Mouse (Mus musculus): Measurements from ENCODE around the gene Derl3. TPM values are rescaled to one million over a fixed set of nuclear protein-coding genes. Genes with fewer than 3 reads are reported as not detected.

The Derl3 gene
- polyA plus RNA-seq, 1 experiment = 1.0 TPM

- H3K4me1 ChIP-seq (ENCODE audit: control insufficient read depth, insufficient read depth, low read length) = peaks cover 4% of the 10 kb centered on the region
- H3K4me3 ChIP-seq (ENCODE audit: insufficient read depth, low read length) = no peak overlapping the region
Measured at GRCm38 (mm10) chr10:75937851-75938643, 44.8 kb downstream of the Derl3 start.

DNA sequence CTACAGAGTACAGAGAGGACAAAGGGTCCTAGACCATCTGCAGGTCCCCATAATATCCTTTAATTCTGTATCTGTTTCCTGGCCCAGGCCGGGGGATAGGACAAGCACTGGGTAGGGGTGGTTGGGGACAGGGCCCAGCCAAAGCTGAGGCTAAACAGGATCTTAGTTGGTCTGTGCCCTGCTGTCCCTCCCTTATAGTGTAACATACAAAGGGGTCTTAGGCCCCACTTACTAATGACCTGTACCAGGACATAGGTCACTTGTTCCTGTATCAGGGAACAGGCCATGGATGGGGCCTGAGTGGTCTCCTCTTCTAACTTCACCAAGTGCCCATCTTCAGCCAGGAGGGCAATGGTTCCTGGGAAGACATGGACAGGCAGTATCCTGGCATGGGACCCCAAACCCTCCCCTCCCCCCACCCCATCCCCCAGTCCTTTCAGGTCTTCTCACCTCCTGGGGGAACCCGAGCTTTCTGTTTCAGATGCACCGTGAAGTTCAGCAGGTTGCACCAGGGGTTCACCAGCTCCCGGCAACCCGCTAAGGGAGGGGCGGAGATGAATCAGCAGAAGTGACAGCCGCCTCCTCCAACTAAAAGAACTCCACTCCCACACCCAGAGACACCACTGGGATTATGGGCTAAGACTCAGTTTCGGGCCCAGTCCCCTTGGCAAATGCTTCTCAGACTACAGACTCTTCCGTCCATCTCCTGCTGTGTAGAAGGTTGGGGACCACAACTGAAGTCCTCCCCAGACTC lies 46.4 kb downstream of the Derl3 start:
- TF ChIP-seq CTCF (IDR thresholded peaks at IDR 0.05; ENCODE audit: low read depth, low read length) = no peak
- TF ChIP-seq POLR2A (IDR thresholded peaks at IDR 0.05; ENCODE audit: borderline replicate concordance, low read depth, low read length) = no peak
- H3K4me3 ChIP-seq (ENCODE audit: insufficient read depth, low read length) = no peak overlapping the region
- peaks cover 11% of the 10 kb centered on the region for H3K4me1 ChIP-seq (ENCODE audit: control insufficient read depth, insufficient read depth, low read length)
- H3K27ac ChIP-seq (ENCODE audit: insufficient read depth, low read depth, low read length) = no peak overlapping the region

More at GRCm38 (mm10) chr10:75937851-75938643, 44.8 kb downstream of the Derl3 start:
- no peak overlapping the region for H3K27ac ChIP-seq (ENCODE audit: insufficient read depth, low read depth, low read length)
- TF ChIP-seq POLR2A (IDR thresholded peaks at IDR 0.05; ENCODE audit: borderline replicate concordance, low read depth, low read length) (no peak), CTCF (IDR thresholded peaks at IDR 0.05; ENCODE audit: low read depth, low read length) (no peak)

GRCm38 (mm10) chr10:75940520-75940919 lies 47.3 kb downstream of the Derl3 start, which contains the start of gene Gm867:
TSS of gene Gm867 (minus strand) at chr10:75940672.
- TF ChIP-seq POLR2A (IDR thresholded peaks at IDR 0.05; ENCODE audit: borderline replicate concordance, low read depth, low read length) = no peak
- TF ChIP-seq CTCF (IDR thresholded peaks at IDR 0.05; ENCODE audit: low read depth, low read length) = no peak
- H3K4me3 ChIP-seq (ENCODE audit: insufficient read depth, low read length) = no peak within 1 kb of the TSS
- H3K27ac ChIP-seq (ENCODE audit: insufficient read depth, low read depth, low read length) = no peak within 1 kb of the TSS
- peaks cover 10% of the 10 kb centered on the region for H3K4me1 ChIP-seq (ENCODE audit: control insufficient read depth, insufficient read depth, low read length)

- Histone ChIP-seq H3K27ac (ENCODE audit: insufficient read depth, low read depth, low read length) (no peak overlapping the region), H3K4me3 (ENCODE audit: insufficient read depth, low read length) (no peak overlapping the region), H3K4me1 (ENCODE audit: control insufficient read depth, insufficient read depth, low read length) (peaks cover 8% of the 10 kb centered on the region)
- no peak for TF ChIP-seq CTCF (IDR thresholded peaks at IDR 0.05; ENCODE audit: low read depth, low read length)
Measured at GRCm38 (mm10) chr10:75941042-75941824, 48.0 kb downstream of the Derl3 start.

DNA sequence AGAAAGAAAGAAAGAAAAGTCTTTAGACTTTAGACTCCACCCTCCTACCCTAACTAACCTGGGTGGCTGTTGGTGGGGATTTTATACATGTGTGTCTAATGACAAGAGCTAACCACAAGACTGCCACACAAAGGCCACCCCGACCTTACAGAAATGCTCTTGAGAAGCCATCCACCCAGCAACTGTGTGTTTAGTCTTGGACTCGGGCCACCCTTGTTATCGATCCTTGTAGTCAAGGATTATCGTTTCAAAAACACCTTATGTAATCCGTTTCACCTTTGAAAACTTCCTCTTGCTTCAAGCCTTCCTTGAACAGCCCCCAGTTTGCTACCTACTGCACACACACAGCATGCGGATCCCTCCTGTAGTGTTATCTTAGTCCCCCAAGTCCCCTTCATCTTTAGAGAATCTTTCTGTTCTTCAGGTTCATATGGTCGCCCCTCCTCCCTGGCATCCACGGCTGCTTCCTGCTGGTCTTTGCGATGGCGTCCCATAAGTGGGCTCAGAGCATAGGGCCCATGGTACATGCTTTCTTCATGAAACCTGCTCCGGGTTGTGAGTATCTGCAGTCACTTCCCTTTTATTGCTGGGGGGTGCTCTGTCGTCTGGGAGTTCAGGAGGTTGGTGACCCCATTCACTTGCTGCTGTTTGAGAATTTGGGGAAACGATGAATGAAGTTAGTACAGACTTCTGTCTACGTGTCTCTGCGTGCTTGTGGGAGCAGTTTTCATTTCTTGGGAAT lies 49.7 kb downstream of the Derl3 start, which contains the start of gene Vpreb3:
Vpreb3 (plus strand) TSS at position 322 of the 742 bp plus-strand sequence.
- Histone ChIP-seq H3K4me1 (ENCODE audit: control insufficient read depth, insufficient read depth, low read length) (peaks cover 8% of the 10 kb centered on the region), H3K27ac (ENCODE audit: insufficient read depth, low read depth, low read length) (no peak within 1 kb of the TSS), H3K4me3 (ENCODE audit: insufficient read depth, low read length) (no peak within 1 kb of the TSS)
- TF ChIP-seq CTCF (IDR thresholded peaks at IDR 0.05; ENCODE audit: low read depth, low read length) (no peak), POLR2A (IDR thresholded peaks at IDR 0.05; ENCODE audit: borderline replicate concordance, low read depth, low read length) (no peak)

DNA sequence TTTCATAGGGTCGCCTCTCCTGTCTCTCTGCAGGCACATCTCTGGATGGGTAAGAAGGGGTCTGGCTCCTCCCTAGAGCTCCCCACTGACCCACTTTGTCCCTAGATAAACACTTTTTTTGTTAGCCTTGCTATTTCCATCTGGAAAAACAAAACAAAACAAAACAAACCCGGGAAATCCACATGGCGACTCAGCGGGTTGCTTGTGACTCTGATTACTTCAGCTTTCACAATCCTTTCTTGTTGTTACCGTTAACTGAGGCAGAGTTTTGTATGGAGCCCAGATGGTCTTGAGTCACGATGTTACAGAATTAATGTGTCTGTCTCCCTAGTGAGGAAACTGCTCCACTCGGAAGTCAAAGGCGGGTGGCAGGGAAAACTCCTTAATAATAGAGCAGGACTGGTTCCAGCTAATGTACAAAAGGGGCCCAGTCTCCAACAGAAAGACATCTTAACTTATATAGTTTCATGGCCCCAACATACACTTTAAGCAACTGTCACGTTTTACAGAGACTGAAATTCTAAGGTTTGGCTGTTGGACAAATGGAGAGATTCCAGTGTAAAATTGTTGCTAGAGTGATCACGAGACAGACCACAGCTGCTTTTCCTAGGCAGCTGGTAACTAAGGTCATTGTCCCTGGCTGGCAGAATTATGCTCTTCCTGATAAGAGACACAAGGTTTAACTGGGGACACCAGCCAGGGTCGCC lies 51.0 kb downstream of the Derl3 start:
- peaks cover 8% of the 10 kb centered on the region for H3K4me1 ChIP-seq (ENCODE audit: control insufficient read depth, insufficient read depth, low read length)
- H3K4me3 ChIP-seq (ENCODE audit: insufficient read depth, low read length) = no peak overlapping the region
- TF ChIP-seq CTCF (IDR thresholded peaks at IDR 0.05; ENCODE audit: low read depth, low read length) (no peak), POLR2A (IDR thresholded peaks at IDR 0.05; ENCODE audit: borderline replicate concordance, low read depth, low read length) (no peak)
- no peak overlapping the region for H3K27ac ChIP-seq (ENCODE audit: insufficient read depth, low read depth, low read length)

- TF ChIP-seq CTCF (IDR thresholded peaks at IDR 0.05; ENCODE audit: low read depth, low read length) (no peak), POLR2A (IDR thresholded peaks at IDR 0.05; ENCODE audit: borderline replicate concordance, low read depth, low read length) (no peak)
- no peak overlapping the region for H3K27ac ChIP-seq (ENCODE audit: insufficient read depth, low read depth, low read length)
- H3K4me1 ChIP-seq (ENCODE audit: control insufficient read depth, insufficient read depth, low read length) = peaks cover 8% of the 10 kb centered on the region
- no peak overlapping the region for H3K4me3 ChIP-seq (ENCODE audit: insufficient read depth, low read length)
Measured at GRCm38 (mm10) chr10:75945213-75945612, 52.0 kb downstream of the Derl3 start.

Other genes with a start within 250 kb of the Derl3 start
- not detected in 2 replicates for gene Susd2, start 249.4 kb upstream of the Derl3 start, polyA plus RNA-seq (2012; ENCODE audit: insufficient read depth, insufficient read length, missing spikeins)
- gene Cabin1, start 129.1 kb upstream of the Derl3 start, polyA plus RNA-seq (2012; ENCODE audit: insufficient read depth, insufficient read length, missing spikeins) = 26.1 and 35.0 TPM in 2 replicates
- 56.4 and 63.8 TPM in 2 replicates for gene Ddt, start 120.0 kb upstream of the Derl3 start, polyA plus RNA-seq (2012; ENCODE audit: insufficient read depth, insufficient read length, missing spikeins)
- not detected in 2 replicates for gene Gm20441, start 112.5 kb upstream of the Derl3 start, polyA plus RNA-seq (2012; ENCODE audit: insufficient read depth, insufficient read length, missing spikeins)
- gene Gstt3, start 112.0 kb upstream of the Derl3 start, polyA plus RNA-seq (2012; ENCODE audit: insufficient read depth, insufficient read length, missing spikeins) = 12.1 and 13.1 TPM in 2 replicates
- 1.4 and 4.1 TPM in 2 replicates for gene Gstt1, start 94.8 kb upstream of the Derl3 start, polyA plus RNA-seq (2012; ENCODE audit: insufficient read depth, insufficient read length, missing spikeins)
- not detected in 2 replicates for gene Gstt4, start 70.9 kb upstream of the Derl3 start, polyA plus RNA-seq (2012; ENCODE audit: insufficient read depth, insufficient read length, missing spikeins)
- 17.2 and 18.8 TPM in 2 replicates for gene Gstt2, start 56.0 kb upstream of the Derl3 start, polyA plus RNA-seq (2012; ENCODE audit: insufficient read depth, insufficient read length, missing spikeins)
- 181 and 195 TPM in 2 replicates for gene Mif, start 33.2 kb upstream of the Derl3 start, polyA plus RNA-seq (2012; ENCODE audit: insufficient read depth, insufficient read length, missing spikeins)
- 27.9 and 31.8 TPM in 2 replicates for gene Smarcb1, start 28.2 kb downstream of the Derl3 start, polyA plus RNA-seq (2012; ENCODE audit: insufficient read depth, insufficient read length, missing spikeins)
- 19.3 and 22.7 TPM in 2 replicates for gene Chchd10, start 39.7 kb downstream of the Derl3 start, polyA plus RNA-seq (2012; ENCODE audit: insufficient read depth, insufficient read length, missing spikeins)
- gene Mmp11, start 43.1 kb downstream of the Derl3 start, polyA plus RNA-seq (2012; ENCODE audit: insufficient read depth, insufficient read length, missing spikeins) = 0.59 and 0.72 TPM in 2 replicates
- not detected in 2 replicates for gene Gm867, start 47.3 kb downstream of the Derl3 start, polyA plus RNA-seq (2012; ENCODE audit: insufficient read depth, insufficient read length, missing spikeins)
- gene Vpreb3, start 49.6 kb downstream of the Derl3 start, polyA plus RNA-seq (2012; ENCODE audit: insufficient read depth, insufficient read length, missing spikeins) = not detected in 2 replicates
- gene Gm5134, start 61.1 kb downstream of the Derl3 start, polyA plus RNA-seq (2012; ENCODE audit: insufficient read depth, insufficient read length, missing spikeins) = 0.55 and 0.92 TPM in 2 replicates
- 5.0 and 5.6 TPM in 2 replicates for gene Zfp280b, start 139.2 kb downstream of the Derl3 start, polyA plus RNA-seq (2012; ENCODE audit: insufficient read depth, insufficient read length, missing spikeins)
- not detected in 2 replicates for gene Slc5a4b, start 217.5 kb downstream of the Derl3 start, polyA plus RNA-seq (2012; ENCODE audit: insufficient read depth, insufficient read length, missing spikeins)